Mouse (Mus musculus) testis, adult 2 months (tissue): ENCODE measurements around the gene Themis3.

Source experiments
- CTCF ChIP-seq: fragments of 200-500 bp; IDR thresholded peaks from 2 replicates; pipeline ENCODE4 v1.5.1; 2012; ENCODE audit warnings: low read depth, mild to moderate bottlenecking, inconsistent platforms, low read length, moderate library complexity; ENCODE audit not compliant: control insufficient read depth, insufficient read depth, insufficient replicate concordance
- POLR2A ChIP-seq: fragments of 200-500 bp; IDR thresholded peaks from 2 replicates; pipeline ENCODE4 v1.6.1; 2012; ENCODE audit warnings: low read depth, mild to moderate bottlenecking, inconsistent platforms, low read length, moderate library complexity; ENCODE audit not compliant: control insufficient read depth

GRCm38 (mm10) chr17:66578007-66578406 is 16.4 kb downstream of the Themis3 start:
- peak; percentile 61; the same call in 1 of the 2 replicates for TF ChIP-seq CTCF
- no peak for TF ChIP-seq POLR2A
